Mouse (Mus musculus) megakaryocyte, adult 5-6 weeks (primary cell): ENCODE data around the gene Zfp398. TPM values are rescaled to one million over a fixed set of nuclear protein-coding genes. Genes with fewer than 3 reads are reported as not detected.
A peak's percentile ranks its signal among the peaks of the same experiment; 100 is the strongest.

Source experiments
- ATAC-seq: 2 replicates; pipeline ENCODE4 v1.8.0; 2016; ENCODE audit warnings: mild to moderate bottlenecking, inconsistent platforms; ENCODE audit not compliant: poor library complexity, severe bottlenecking
- total RNA-seq, 2 experiments: library from RNA; stranded (forward) in 1 of 2; stranded (reverse) in 1 of 2; fragments of 153-499, 151-499 nt in 1 of 2; fragments of 221-1000, 200-1000 nt in 1 of 2; gene quantifications; 2 replicates each; pipeline versions ENCODE4 v1.2.3 to v1.2.4; 2015 to 2017

The Zfp398 gene
- total RNA-seq (2015) (10.1 and 10.4 TPM in 2 replicates), total RNA-seq (2017) (10.5 and 15.6 TPM in 2 replicates)

DNA sequence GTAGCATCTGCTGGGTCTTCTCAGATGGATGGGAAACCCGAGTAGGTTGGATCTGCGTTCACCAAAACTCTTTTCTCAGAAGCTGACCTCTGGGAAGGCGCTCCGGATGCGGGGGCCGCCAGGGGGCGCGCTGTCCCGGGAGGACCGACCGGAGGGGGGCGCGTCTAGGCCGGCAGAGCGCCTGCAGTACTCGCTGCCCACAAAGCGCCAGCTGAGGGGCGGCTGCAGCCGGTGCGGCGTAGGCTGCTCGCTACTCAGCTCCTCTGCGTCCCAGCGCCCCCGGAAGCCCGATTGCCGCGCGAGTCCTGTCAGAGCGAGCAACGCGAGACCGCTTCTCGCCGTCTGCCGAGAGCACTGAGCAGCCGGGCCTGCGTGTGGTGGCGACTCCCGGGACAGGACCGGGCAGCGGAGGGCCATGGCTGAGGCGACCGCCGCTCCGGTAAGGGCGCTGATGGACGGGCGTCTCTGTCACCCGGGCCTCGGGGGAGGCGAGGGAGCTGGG lies at the start of gene Zfp398:
TSS of gene Zfp398 (plus strand) at position 180 of the 502 bp plus-strand sequence.
- ATAC-seq, result peak; percentile 94

DNA sequence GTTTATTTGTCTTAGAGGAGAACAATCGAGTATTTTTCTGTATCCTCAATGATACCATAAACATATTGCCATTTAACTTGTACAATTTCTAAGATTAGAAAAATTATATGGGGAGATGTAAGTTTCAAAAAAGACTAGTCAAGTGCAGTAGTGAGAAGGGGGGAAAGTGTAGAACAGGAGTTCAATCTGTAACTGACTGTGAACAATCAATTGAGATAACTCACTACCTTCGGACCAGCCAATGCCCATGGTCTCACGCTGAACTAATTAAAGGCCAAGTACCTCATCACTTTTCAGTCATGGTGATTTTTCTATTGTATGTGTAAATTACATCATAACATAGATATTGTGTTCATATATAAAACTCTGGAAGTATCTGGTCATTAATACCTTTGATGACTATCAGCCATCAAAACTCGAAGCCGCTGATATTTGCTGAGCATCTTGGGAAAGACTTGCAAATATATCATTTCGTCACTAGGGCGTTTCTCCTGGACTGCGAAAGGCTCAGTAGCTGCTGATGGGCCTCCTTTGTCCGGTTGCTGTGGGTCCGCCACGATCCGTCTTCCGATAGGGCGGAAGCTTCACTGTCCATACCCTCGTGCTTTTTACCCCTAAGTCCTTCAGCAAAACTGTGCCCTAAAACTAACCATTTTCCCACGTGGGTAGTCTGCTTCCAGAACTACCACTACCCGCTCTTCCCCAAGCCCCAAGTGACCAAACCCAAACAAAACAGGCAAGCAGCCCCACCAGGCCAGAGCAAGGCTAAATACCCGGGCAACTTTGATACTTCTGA lies 47.3 kb upstream of the Zfp398 start:
- peak; percentile 95 for ATAC-seq

DNA sequence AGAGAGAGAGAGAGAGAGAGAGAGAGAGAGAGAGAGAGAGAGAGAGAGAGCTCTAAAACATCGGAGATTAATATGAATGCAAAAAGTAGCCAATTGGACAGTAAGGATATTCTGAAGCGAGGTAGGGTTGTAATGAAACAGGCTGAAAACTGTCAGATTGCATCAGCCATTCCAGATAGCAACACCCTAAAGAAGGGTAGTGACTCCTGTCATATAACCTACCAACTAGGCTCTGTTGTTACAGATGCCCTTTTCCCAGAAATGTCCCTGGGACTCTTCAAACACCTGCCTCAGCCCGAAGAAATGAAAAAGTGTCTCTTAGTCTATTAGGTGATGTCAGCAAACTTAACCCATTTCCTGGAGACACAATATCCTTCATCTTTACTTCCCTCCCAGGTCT lies 46.6 kb upstream of the Zfp398 start:
- no peak for ATAC-seq

DNA sequence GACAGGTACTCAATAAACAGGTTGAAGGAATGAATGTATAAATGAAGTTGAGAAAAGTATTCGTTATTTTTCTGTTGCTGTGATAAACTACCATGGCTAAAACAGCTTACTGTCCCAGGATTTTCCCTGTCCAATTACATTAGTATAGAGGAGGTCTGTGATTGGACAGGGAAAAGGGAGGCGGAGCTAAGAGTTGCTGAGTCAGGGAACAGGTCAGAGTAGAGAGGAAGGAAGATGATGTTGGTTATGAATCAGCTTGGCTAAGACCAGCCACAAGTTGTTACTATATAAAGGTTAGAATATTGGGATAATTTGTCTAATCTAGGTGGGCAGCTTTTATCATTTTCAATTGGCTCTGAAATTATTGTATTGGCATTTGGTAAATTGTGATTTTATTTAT lies 44.7 kb upstream of the Zfp398 start:
- ATAC-seq, result no peak

DNA sequence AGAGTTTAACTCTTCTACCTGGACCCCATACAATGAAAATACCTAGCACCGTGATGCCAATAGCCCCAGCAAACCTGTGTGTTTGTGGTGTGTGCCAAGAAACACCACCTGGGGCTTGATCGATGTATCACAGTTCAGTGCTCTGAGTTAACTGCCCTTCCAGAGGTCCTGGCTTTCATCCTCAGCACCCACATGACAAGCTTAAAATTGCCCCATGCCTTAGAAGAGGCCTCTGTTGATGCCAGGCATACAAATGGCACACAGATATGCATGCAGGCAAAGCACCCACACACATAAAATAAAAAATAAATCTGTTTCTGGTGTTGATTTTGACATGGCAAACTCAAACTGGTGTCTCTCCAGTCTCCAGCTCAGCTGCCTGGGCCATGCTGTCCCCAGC lies 42.9 kb upstream of the Zfp398 start:
- ATAC-seq, result no peak

DNA sequence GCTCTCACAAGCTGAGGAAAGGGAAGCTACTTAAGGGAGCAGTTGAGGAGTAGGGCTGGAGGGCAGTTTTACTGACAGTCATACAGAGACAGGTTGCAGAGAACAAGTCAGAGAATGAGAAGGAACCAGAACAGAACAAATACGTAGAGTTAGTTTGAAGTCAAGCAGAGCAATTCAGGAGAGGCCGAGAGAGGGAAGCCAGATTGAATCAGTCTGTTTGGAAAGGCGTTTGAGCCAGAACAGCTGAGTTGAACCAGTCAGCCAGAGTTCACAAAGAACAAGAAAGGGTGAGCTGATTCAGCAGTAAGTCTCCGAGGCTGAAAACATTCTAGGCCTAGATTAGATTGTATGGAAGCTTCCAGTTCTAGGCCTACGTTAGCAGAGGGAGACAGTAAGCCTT lies 42.2 kb upstream of the Zfp398 start:
- no peak for ATAC-seq

DNA sequence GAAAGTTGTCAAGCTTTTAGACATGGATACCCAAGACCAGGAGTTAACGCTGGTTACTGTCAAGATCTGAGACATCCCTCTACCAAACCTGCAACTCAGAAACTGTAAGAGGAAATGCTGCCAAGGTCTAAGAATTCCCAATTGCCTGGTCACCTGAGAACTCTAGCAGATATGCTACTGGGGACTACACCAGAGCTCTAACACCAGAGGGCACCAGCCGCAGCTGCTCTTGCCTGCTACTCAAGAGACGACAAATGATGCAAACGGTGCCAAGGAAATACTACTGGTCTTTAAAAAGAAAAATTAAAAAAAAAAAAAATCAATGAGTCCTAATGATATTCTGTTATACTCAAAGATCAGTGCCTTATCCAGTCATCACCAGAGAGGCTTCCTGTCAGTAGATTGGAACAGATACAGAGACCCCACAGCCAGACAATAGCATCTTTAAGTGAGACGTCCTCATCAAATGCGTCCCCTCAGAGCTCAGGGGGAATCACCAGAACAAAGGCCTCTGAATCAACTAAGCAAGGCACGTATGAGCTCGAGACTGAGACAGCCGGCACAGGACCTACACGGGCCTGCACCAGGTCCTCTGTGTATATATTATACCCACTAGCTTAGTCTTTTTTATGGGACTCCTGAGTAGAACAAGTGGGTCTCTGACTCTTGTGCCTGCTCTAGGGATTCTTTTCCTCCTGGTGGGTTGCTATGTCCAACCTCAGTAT lies 41.2 kb upstream of the Zfp398 start:
- no peak for ATAC-seq

DNA sequence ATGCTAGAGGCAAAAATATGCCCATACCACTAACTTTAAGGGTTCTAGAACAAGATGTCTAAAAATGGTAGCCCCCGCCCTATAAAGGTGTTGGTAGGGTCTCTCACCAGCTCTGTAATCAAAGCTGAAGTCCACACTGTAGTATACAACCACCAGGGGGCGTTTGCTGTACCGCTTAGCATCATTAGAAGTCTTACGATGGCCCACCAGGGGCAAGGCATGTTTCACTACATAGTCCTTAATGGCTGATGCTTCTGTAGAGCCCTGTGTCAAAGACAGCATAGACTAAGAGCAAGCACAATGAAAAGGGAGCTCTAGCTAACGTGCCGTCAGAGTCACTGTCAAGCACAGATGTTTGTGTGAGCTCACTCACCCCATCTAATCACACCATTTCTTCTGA lies 36.4 kb upstream of the Zfp398 start:
- ATAC-seq, result peak; percentile 92

DNA sequence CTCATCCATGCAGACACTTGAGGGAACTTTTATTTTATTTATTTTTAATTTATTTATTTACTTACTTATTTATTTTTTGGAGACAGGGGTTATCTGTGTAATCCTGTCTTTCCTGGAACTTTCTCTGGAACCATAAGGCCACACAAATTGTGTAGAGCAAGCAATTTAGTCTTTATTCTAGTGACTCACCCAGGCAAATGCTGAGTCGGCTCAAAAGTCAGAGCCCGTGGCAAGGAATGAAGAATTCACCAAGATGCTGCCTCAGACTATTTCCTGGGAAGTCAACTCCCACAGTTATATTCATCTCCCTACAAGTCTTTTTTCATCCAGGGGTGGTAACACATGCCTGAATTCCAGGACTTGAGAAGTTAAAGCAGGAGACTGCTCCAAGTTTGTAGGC lies 29.9 kb upstream of the Zfp398 start:
- no peak for ATAC-seq

DNA sequence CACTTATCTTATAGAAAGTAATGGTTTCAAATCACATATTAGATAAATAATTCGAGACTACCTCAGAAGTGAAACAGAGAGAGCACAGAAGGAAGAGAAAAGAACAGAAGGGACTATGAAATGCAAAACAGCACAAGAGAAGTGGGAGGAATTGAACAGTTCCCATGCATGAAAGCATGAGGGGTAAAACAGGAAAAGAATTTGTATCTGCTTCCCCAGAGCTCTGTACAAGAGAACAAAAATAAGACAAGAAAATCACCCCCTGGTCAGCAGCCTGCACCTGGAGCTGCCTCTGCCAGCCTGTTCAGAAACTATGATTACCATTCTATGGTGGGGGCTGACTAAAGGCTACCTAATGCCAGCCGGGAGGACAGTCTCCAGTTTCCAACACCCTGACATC lies 28.0 kb upstream of the Zfp398 start:
- ATAC-seq, result no peak

DNA sequence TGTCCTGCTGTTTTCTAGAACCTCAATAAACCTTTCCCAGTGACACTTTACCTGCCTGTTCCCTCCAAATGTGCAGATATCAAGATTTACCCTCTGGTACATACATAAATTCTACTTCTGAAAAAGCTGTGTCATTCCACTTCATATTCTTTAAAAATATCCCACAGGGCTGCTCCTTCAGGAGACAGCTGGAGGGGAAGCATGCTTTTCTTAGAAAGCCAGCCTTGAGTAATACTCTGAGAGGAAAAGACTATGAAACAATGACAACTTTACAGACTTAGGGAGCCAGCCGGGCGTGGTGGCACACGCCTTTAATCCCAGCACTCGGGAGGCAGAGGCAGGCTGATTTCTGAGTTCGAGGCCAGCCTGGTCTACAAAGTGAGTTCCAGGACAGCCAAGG lies 26.9 kb upstream of the Zfp398 start:
- ATAC-seq, result no peak

DNA sequence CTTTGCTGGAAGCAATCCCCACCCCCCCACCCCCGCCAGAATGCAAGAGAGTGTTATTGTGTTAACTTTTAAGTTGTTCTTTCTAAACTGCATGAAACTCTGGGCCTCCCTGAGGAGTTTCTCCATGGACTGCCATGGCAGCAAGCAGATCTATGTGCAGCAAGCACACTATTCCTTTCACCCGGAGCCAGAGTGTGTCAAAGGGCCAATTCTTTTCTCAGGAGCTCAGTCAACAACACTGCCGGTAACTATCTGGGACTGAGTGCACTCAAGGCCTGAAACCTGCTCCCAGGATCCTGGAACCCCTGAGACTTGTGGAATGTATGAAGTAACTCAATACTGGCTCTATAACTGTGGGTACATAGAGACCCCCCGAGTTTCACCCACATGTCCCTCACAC lies 26.4 kb upstream of the Zfp398 start:
- no peak for ATAC-seq

DNA sequence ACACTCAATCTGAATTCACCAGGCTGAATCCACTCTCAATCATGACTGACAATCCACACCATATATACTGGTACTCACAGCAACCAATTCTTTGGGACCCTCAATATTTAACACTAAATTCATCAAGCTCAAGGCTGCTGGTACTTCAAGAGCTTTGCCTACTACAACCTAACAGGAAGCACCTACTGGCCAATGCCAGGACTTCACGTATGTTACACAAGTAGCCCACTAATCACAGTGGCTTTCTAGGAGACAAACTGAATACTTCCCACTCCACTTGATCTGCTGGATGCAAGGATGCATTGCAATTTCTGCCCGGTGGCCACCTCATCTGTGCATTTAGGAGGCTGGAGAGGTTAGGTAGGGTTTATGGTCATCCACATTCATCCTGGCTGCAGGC lies 25.3 kb upstream of the Zfp398 start:
- ATAC-seq, result no peak

DNA sequence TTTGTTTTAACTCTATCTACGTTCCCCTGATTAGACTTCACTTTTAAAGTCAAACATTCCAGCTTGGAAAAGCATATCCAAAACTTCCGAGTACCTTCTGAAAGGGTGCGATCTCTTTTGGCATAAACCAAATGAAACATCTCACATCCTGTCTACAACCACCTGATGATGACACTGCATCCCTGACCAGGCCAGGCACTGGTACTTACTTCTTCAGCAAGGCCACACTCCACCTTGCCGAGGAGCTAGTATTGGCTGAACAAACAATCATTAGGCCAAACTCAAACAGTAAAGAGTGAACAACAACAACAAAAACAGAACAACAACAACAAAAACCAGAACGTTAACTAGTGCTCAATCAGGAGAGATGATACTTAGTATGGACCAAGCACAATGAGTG lies 24.1 kb upstream of the Zfp398 start:
- ATAC-seq, result no peak

DNA sequence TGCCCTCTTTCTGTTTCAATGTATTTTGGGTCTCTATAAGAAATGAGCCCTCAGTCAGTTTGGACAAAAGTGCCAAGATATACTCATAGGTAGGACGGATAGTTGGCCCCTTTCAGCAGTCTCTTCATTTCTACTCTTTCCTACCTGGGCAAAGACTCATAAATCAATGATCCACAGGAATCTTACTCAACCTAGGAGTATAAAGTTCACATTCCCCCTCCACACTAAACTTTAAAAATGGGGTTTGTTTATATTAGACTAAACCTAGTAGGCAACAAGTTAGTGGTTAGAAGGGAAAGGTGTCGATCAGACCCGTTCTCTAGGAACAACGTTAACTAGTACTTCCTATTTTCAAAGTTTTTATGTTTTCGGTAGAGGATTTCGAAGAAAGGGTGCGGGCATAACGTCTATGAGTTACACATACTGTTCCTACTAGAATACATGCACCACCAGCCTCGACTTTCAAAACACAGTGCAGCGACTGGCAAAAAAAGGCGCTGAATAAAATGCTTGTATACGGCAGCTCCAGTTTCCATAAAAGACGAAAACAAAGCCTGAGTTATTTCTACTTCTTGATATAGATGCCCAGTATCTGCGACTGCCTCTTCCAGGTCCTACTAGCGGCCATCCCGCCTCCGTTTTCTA lies 23.1 kb upstream of the Zfp398 start:
- no peak for ATAC-seq

DNA sequence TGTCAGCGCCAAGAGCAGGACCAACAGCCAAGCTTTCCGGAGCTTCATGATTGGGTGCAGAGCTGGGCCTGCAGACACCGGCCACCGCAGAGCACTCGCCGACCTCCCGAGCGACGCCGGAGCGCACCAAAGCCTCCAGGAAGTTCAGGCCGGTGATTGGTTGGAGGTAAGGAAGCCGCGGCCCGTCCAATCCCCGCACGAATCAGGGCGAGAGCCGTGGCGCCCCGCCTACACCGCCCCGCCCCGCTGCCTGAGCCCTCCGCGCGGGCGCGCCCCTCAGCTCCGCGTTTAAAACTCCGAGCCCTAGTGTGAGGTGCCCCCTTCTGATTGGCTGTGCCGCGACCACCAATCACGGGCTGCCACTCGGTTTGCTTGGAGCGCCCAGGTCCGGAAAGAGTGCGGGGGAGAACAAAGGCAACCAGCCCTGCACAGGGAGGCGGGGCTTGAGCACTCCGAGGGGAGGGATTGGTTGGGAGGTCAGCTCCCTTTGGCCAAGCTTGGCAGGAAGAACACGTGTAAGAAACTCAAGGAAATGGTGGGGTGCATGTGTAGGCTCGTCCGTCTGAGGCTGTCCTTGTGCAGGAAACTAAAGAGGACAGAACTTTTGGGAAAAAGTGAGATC lies 22.1 kb upstream of the Zfp398 start, which contains the start of gene Pdia4:
TSS of gene Pdia4 (minus strand) at position 174 of the 622 bp plus-strand sequence.
- ATAC-seq, result peak; percentile 92

DNA sequence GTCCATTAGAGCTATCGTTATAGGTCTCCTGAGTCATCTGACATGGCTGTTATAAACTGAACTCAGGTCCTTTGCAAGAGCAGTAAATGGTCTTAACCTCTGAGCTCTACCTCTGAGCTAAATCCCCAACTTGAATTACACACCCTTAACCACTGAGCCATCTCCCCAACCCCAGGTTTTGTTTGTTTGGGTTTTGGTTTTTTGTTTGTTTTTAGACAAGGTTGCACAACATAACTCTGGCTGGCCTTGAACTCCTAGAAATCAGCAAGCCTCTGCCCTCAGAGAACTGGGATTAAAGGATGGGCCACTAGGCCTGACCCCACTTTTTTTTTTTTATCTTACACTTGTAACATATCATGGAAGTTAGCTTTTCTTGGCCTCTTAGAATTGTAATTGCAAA lies 19.3 kb upstream of the Zfp398 start:
- ATAC-seq, result no peak

DNA sequence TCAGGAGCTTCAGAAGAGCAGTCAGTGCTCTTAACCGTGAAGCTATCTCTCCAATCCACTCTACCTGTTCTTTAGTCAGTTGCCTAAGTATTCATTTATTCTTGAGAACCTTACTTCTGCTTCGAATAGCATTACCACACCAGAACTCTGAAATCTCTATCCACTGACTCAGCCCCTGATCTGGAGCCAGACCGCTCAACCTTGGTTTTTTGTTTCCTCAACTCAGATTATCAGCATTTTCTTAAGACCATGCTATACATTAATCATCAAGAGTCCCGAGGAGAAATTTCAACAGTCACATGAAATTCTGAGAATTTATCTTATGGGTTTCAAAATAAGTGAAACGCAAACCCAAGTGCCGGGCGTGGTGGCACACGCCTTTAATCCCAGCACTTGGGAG lies 16.7 kb upstream of the Zfp398 start:
- ATAC-seq, result no peak

DNA sequence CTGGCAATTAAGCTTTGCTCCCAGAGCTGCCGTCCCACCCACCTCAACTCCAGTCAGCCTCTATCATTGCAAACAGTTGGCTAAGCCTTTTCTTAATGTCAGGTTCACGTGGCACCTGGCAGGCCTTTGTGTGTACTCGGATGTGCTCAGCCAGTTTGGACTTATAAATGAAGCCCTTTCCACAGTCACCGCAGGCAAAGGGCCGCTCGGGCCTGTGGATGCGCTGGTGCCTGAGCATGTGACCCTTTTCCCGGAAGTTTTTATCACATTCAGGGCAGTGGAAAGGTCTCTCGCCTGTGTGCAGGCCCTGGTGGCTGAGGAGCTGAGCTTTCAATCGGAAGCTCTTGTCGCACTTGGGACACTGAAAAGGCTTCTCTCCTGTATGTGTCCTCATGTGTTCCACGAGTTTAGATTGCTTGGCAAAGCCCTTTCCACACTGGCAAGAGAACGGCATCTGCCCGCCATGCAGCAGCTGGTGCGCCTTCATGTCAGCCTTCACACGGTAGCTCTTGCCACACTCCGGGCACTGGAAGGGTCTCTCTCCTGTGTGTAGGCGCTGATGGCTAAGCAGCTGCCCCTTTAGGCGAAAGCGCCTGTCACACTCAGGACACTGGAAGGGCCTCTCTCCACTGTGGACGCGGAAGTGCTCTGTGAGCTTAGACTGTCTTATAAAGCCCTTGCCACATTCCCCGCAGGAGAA lies 15.7 kb upstream of the Zfp398 start:
- no peak for ATAC-seq

DNA sequence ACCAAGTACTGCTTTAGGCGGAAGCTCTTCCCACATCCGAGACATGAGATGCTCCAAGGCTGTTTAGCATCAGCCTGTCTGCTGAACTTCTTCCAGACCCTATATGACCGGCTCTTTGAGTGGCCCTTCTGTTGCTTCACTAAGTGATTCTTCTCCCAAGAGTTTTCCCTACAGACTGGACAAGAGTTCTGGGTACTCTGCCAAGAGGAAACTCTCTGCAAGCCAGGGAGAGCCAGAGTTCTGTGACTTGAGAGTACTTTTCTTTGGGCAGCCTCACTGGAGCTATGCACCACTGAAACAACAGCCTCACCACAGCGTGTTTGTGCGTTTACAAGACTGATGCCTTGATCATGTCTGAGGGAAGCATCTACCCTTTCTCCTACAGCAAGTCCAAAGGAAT lies 14.2 kb upstream of the Zfp398 start:
- ATAC-seq, result no peak

DNA sequence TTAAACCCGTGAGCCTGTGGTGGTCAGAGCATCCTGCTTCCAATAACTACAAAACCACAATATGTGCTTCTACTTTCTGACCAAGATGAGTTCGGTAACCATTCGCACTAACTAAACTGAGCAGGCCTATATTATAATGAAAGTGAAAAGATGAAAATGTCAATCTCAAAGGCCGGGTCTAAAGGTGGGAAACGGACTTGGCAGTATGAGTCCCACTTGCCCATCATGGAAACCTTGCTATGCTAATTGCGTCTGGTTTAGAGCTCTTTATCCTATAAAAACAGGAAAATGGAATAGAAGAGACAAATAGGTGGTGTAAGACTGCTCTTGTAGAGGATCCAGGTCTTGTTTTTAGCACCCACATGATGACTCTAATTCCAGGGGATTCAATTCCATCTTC lies 13.7 kb upstream of the Zfp398 start:
- no peak for ATAC-seq
